ENCODE assay signal across 28 mouse cellular contexts in genomic region chr9:96267559-96267948, GRCm38 (mm10).
DNase-seq lines count a peak whose midpoint lies in the region; ATAC-seq lines count a peak whose summit lies in the region.
"Had no signal": no experiment of that assay in that cellular context is flagged by ENCODE, and none has a peak within 500 bp of the region (broad histone marks: within the 10 kb centered on the region; RNA-seq: fewer than 3 reads in every experiment).

No protein-coding gene starts in this region.

- H3K9ac ChIP-seq in liver, embryonic 13.5 days = peak overlapping the region; percentile 71
- H3K9ac ChIP-seq in liver, embryonic 16.5 days (ENCODE audit: low read depth, low read length) = peak overlapping the region; percentile 62
- no peak overlapping the region for H3K9ac ChIP-seq in forebrain, embryonic 16.5 days (replicated peaks; ENCODE audit: low read depth, low read length)
- H3K9ac ChIP-seq: embryonic facial prominence, embryonic 12.5 days; embryonic facial prominence, embryonic 15.5 days; forebrain, embryonic 15.5 days; heart, embryonic 12.5 days; heart, embryonic 15.5 days; hindbrain, embryonic 13.5 days; intestine, embryonic 15.5 days had no signal

- no peaks in the 10 kb centered on the region for H3K4me1 ChIP-seq in heart, embryonic 10.5 days
- H3K4me1 ChIP-seq in liver, embryonic 13.5 days (replicated peaks) = peaks cover 79% of the 10 kb centered on the region
- H3K4me1 ChIP-seq in liver, embryonic 16.5 days (ENCODE audit: control insufficient read depth, low read depth, low read length) = peaks cover 32% of the 10 kb centered on the region
- no peaks in the 10 kb centered on the region for H3K4me1 ChIP-seq in forebrain, embryonic 16.5 days (replicated peaks; ENCODE audit: control insufficient read depth, insufficient read depth, low read length)
- H3K4me1 ChIP-seq: embryonic facial prominence, embryonic 12.5 days; embryonic facial prominence, embryonic 15.5 days; forebrain, embryonic 15.5 days; heart, embryonic 12.5 days; heart, embryonic 15.5 days; hindbrain, embryonic 10.5 days; intestine, embryonic 15.5 days had no signal

- peak overlapping the region; percentile 13; the same call in 1 of the 2 replicates for H3K27ac ChIP-seq in heart, embryonic 10.5 days
- H3K27ac ChIP-seq in liver, embryonic 13.5 days = peak overlapping the region; percentile 95
- H3K27ac ChIP-seq in liver, embryonic 16.5 days (ENCODE audit: low read length) = peak overlapping the region; percentile 86
- no peak overlapping the region for H3K27ac ChIP-seq in forebrain, embryonic 16.5 days (ENCODE audit: low read length)
- H3K27ac ChIP-seq: embryonic facial prominence, embryonic 12.5 days; embryonic facial prominence, embryonic 15.5 days; forebrain, embryonic 15.5 days; heart, embryonic 15.5 days; hindbrain, embryonic 10.5 days; hindbrain, embryonic 13.5 days; intestine, embryonic 15.5 days had no signal

- ATAC-seq in erythroid progenitor cell, adult 5-6 weeks (replicated peaks; ENCODE audit: low FRiP score, poor library complexity, severe bottlenecking) = 0 out of 2 replicates have a peak, but pooled peaks have one; percentile 35
- peak; percentile 45; the same call in 1 of the 2 replicates for ATAC-seq in liver, embryonic 13.5 days (ENCODE audit: low read depth)
- ATAC-seq in liver, embryonic 16.5 days (ENCODE audit: low read depth) = 0 out of 2 replicates have a peak, but pooled peaks have one; percentile 19
- no peak for ATAC-seq in forebrain, embryonic 16.5 days
- ATAC-seq: forebrain, embryonic 15.5 days; hindbrain, embryonic 16.5 days; intestine, embryonic 15.5 days; Patski had no signal

- no peaks in the 10 kb centered on the region for H3K9me3 ChIP-seq in heart, embryonic 10.5 days
- no peaks in the 10 kb centered on the region for H3K9me3 ChIP-seq in liver, embryonic 13.5 days (replicated peaks)
- H3K9me3 ChIP-seq in liver, embryonic 16.5 days (replicated peaks; ENCODE audit: control insufficient read depth, low read length) = no peaks in the 10 kb centered on the region
- no peaks in the 10 kb centered on the region for H3K9me3 ChIP-seq in forebrain, embryonic 16.5 days (ENCODE audit: control insufficient read depth, low read length)
- H3K9me3 ChIP-seq: embryonic facial prominence, embryonic 12.5 days; embryonic facial prominence, embryonic 15.5 days; forebrain, embryonic 15.5 days; G1E; heart, embryonic 12.5 days; heart, embryonic 15.5 days; hindbrain, embryonic 10.5 days; hindbrain, embryonic 13.5 days; intestine, embryonic 15.5 days had no signal

- WGBS in heart, embryonic 10.5 days = 62% methylated on average over 1 of the region's 1 CpGs
- 18% methylated on average over 1 of the region's 1 CpGs for WGBS in liver, embryonic 13.5 days (ENCODE audit: insufficient replicate concordance)
- WGBS in liver, embryonic 16.5 days (ENCODE audit: insufficient replicate concordance) = 33% methylated on average over 1 of the region's 1 CpGs
- 76% methylated on average over 1 of the region's 1 CpGs for WGBS in forebrain, embryonic 16.5 days

- H3K4me2 ChIP-seq in liver, embryonic 13.5 days = peak overlapping the region; percentile 68
- H3K4me2 ChIP-seq in liver, embryonic 16.5 days (ENCODE audit: low read depth, low read length) = peak overlapping the region; percentile 67
- H3K4me2 ChIP-seq in forebrain, embryonic 16.5 days (ENCODE audit: low read length) = no peak overlapping the region
- H3K4me2 ChIP-seq: embryonic facial prominence, embryonic 12.5 days; embryonic facial prominence, embryonic 15.5 days; forebrain, embryonic 15.5 days; heart, embryonic 12.5 days; heart, embryonic 15.5 days; hindbrain, embryonic 13.5 days; intestine, embryonic 15.5 days had no signal

- no peaks in the 10 kb centered on the region for H3K36me3 ChIP-seq in heart, embryonic 10.5 days
- H3K36me3 ChIP-seq in liver, embryonic 13.5 days = peaks cover 36% of the 10 kb centered on the region
- peaks cover 8% of the 10 kb centered on the region for H3K36me3 ChIP-seq in liver, embryonic 16.5 days (ENCODE audit: control insufficient read depth, insufficient read depth)
- no peaks in the 10 kb centered on the region for H3K36me3 ChIP-seq in forebrain, embryonic 16.5 days (ENCODE audit: control insufficient read depth, insufficient read depth)
- H3K36me3 ChIP-seq: embryonic facial prominence, embryonic 12.5 days; embryonic facial prominence, embryonic 15.5 days; forebrain, embryonic 15.5 days; heart, embryonic 12.5 days; heart, embryonic 15.5 days; hindbrain, embryonic 13.5 days; intestine, embryonic 15.5 days had no signal

- DNase-seq in heart, embryonic 10.5 days (ENCODE audit: low spot score) = no peak
- no peak for DNase-seq in heart, adult 11 months
- no peak for DNase-seq in liver, embryonic 13.5 days
- no peak for DNase-seq in lung, postnatal 4 days
- DNase-seq: adrenal gland, postnatal 10 days; adrenal gland, postnatal 36 days; B cell, adult 2 months; cerebellum, adult 18-20 months; cerebellum, adult 9-11 months; gastrocnemius, postnatal 14 days; heart, adult 18-20 months; heart, postnatal 10 days; heart, postnatal 36 days had no signal

- no peaks in the 10 kb centered on the region for H3K27me3 ChIP-seq in heart, embryonic 10.5 days (ENCODE audit: insufficient read depth, poor library complexity, severe bottlenecking)
- no peaks in the 10 kb centered on the region for H3K27me3 ChIP-seq in liver, embryonic 13.5 days
- H3K27me3 ChIP-seq in liver, embryonic 16.5 days (ENCODE audit: control insufficient read depth, insufficient read depth, low read depth, low read length) = no peaks in the 10 kb centered on the region
- no peaks in the 10 kb centered on the region for H3K27me3 ChIP-seq in forebrain, embryonic 16.5 days (replicated peaks; ENCODE audit: control insufficient read depth, insufficient read depth, low read length)
- H3K27me3 ChIP-seq: CH12.LX; embryonic facial prominence, embryonic 12.5 days; embryonic facial prominence, embryonic 15.5 days; forebrain, embryonic 15.5 days; heart, embryonic 12.5 days; heart, embryonic 15.5 days; hindbrain, embryonic 13.5 days; intestine, embryonic 15.5 days; Patski had no signal

- H3K4me3 ChIP-seq in heart, embryonic 10.5 days = no peak overlapping the region
- H3K4me3 ChIP-seq in liver, embryonic 13.5 days (replicated peaks) = peak overlapping the region; percentile 46
- peak overlapping the region; percentile 42 for H3K4me3 ChIP-seq in liver, embryonic 16.5 days (ENCODE audit: low read depth, low read length)
- H3K4me3 ChIP-seq in forebrain, embryonic 16.5 days (replicated peaks; ENCODE audit: low read length) = no peak overlapping the region
- H3K4me3 ChIP-seq: embryonic facial prominence, embryonic 12.5 days; embryonic facial prominence, embryonic 15.5 days; forebrain, embryonic 15.5 days; heart, embryonic 12.5 days; heart, embryonic 15.5 days; hindbrain, embryonic 10.5 days; hindbrain, embryonic 13.5 days; intestine, embryonic 15.5 days had no signal

Comparison
In these comparisons a context has a peak if more than half of its experiments do, and no peak if none do; other contexts are left out.
1. H3K4me3 ChIP-seq: peak in liver, embryonic 13.5 days (single experiment) and liver, embryonic 16.5 days (single experiment); none in heart, embryonic 10.5 days (single experiment) and forebrain, embryonic 16.5 days (single experiment).